Mouse (Mus musculus): ENCODE data around the gene Gm9945. TPM values are rescaled to one million over a fixed set of nuclear protein-coding genes. Genes with fewer than 3 reads are reported as not detected.

Gm9945 gene
- total and polyA plus RNA-seq, 3 experiments, result not detected

GRCm38 (mm10) chr11:53463551-53464424 is 16.2 kb upstream of the Gm9945 start:
- H3K27me3 ChIP-seq (ENCODE audit: control insufficient read depth, insufficient read depth, low read length), result 0 out of 2 replicates have a peak, but pooled peaks cover 2% of the 10 kb centered on the region

GRCm38 (mm10) chr11:53466231-53466971 is 13.6 kb upstream of the Gm9945 start:
- Histone ChIP-seq H3K9ac (ENCODE audit: low read depth, low read length) (peak overlapping the region; percentile 57), H3K36me3 (ENCODE audit: control insufficient read depth, insufficient read depth, low read length) (no peaks in the 10 kb centered on the region), H3K4me1 (ENCODE audit: control insufficient read depth, insufficient read depth, low read length) (peaks cover 3% of the 10 kb centered on the region; the same call in 1 of the 2 replicates), H3K27me3 (ENCODE audit: control insufficient read depth, insufficient read depth, low read length) (0 out of 2 replicates have a peak, but pooled peaks cover 2% of the 10 kb centered on the region), H3K4me3 (peak overlapping the region; percentile 36; the same call in 1 of the 2 replicates), H3K27ac (no peak overlapping the region), H3K79me2 (replicated peaks; ENCODE audit: control insufficient read depth, insufficient read depth, low read length) (no peaks in the 10 kb centered on the region)
- DNase-seq, result peak; percentile 74 to 85
- intact Hi-C loops (cut with DNase I), result loop anchor here (5.0 kb wide), 2 partner anchors 54 to 101 kb away; partner anchors contain the start of gene Kif3a
- TF ChIP-seq POLR2A (IDR thresholded peaks at IDR 0.05; ENCODE audit: insufficient read depth, low read depth, low read length) (no peak), EP300 (IDR thresholded peaks at IDR 0.05; ENCODE audit: insufficient read depth, low read depth, low read length) (no peak), CTCF (IDR thresholded peaks at IDR 0.05) (peak; percentile 97)
- WGBS, result 12% methylated on average over 40 of the region's 40 CpGs

More at GRCm38 (mm10) chr11:53463551-53464424, 16.2 kb upstream of the Gm9945 start:
- Histone ChIP-seq H3K79me2 (replicated peaks; ENCODE audit: control insufficient read depth, insufficient read depth, low read length) (no peaks in the 10 kb centered on the region), H3K4me3 (peak overlapping the region; percentile 43), H3K36me3 (ENCODE audit: control insufficient read depth, insufficient read depth, low read length) (no peaks in the 10 kb centered on the region), H3K4me1 (ENCODE audit: control insufficient read depth, insufficient read depth, low read length) (peaks cover 1% of the 10 kb centered on the region; the same call in 1 of the 2 replicates), H3K27ac (no peak overlapping the region), H3K9ac (ENCODE audit: low read depth, low read length) (peak overlapping the region; percentile 20; the same call in 1 of the 2 replicates)
- DNase-seq, result peak in 1 of 2 experiments; percentile 37
- WGBS, result 19% methylated on average over 55 of the region's 55 CpGs
- intact Hi-C loops (cut with DNase I), result no loop called here
- TF ChIP-seq EP300 (IDR thresholded peaks at IDR 0.05; ENCODE audit: insufficient read depth, low read depth, low read length), result no peak
- TF ChIP-seq CTCF (IDR thresholded peaks at IDR 0.05), result no peak
- no peak for TF ChIP-seq POLR2A (IDR thresholded peaks at IDR 0.05; ENCODE audit: insufficient read depth, low read depth, low read length)

- Histone ChIP-seq H3K27me3 (ENCODE audit: control insufficient read depth, insufficient read depth, low read length) (no peaks in the 10 kb centered on the region), H3K79me2 (replicated peaks; ENCODE audit: control insufficient read depth, insufficient read depth, low read length) (no peaks in the 10 kb centered on the region), H3K9ac (ENCODE audit: low read depth, low read length) (no peak overlapping the region), H3K4me1 (ENCODE audit: control insufficient read depth, insufficient read depth, low read length) (peaks cover 3% of the 10 kb centered on the region; the same call in 1 of the 2 replicates), H3K27ac (peak overlapping the region; percentile 72; the same call in 1 of the 2 replicates), H3K36me3 (ENCODE audit: control insufficient read depth, insufficient read depth, low read length) (no peaks in the 10 kb centered on the region), H3K4me3 (peak overlapping the region; percentile 24)
- WGBS, result 37% methylated on average over 16 of the region's 16 CpGs
- intact Hi-C loops (cut with DNase I), result loop anchor here (5.0 kb wide), 2 partner anchors 57 to 98 kb away; partner anchors contain the start of gene Kif3a
- TF ChIP-seq EP300 (IDR thresholded peaks at IDR 0.05; ENCODE audit: insufficient read depth, low read depth, low read length) (no peak), POLR2A (IDR thresholded peaks at IDR 0.05; ENCODE audit: insufficient read depth, low read depth, low read length) (no peak), CTCF (IDR thresholded peaks at IDR 0.05) (no peak)
- no peak for DNase-seq
These were observed 10.5 kb upstream of the Gm9945 start for GRCm38 (mm10) chr11:53469294-53469967.

- Histone ChIP-seq H3K9ac (ENCODE audit: low read depth, low read length) (no peak within 1 kb of the TSS), H3K27me3 (ENCODE audit: control insufficient read depth, insufficient read depth, low read length) (no peaks in the 10 kb centered on the region), H3K4me3 (peak within 1 kb of the TSS; percentile 24), H3K79me2 (replicated peaks; ENCODE audit: control insufficient read depth, insufficient read depth, low read length) (no peaks in the 10 kb centered on the region), H3K4me1 (ENCODE audit: control insufficient read depth, insufficient read depth, low read length) (peaks cover 3% of the 10 kb centered on the region; the same call in 1 of the 2 replicates), H3K27ac (peak within 1 kb of the TSS; percentile 72), H3K36me3 (ENCODE audit: control insufficient read depth, insufficient read depth, low read length) (no peaks in the 10 kb centered on the region)
- intact Hi-C loops (cut with DNase I), result loop anchor here (1.0 to 5.0 kb wide), 6 partner anchors 57 to 267 kb away; partner anchors contain the start of gene Kif3a
- peak; percentile 98 for TF ChIP-seq EP300 (IDR thresholded peaks at IDR 0.05; ENCODE audit: insufficient read depth, low read depth, low read length)
- TF ChIP-seq POLR2A (IDR thresholded peaks at IDR 0.05; ENCODE audit: insufficient read depth, low read depth, low read length), result peak; percentile 29; the same call in 1 of the 2 replicates
- peak; percentile 95 for TF ChIP-seq CTCF (IDR thresholded peaks at IDR 0.05)
- 4% methylated on average over 29 of the region's 29 CpGs for WGBS
- peak; percentile 88 to 90 for DNase-seq
These were observed 9.8 kb upstream of the Gm9945 start, which contains the start of gene Gm9837 for GRCm38 (mm10) chr11:53469968-53470695. Gene Gm9837, minus strand, starts transcription at chr11:53470479.

All from heart, adult 2 months (tissue).